Mouse (Mus musculus) liver, embryonic 14.5 days (tissue): ENCODE data around the gene Tsr2. TPM values are rescaled to one million over a fixed set of nuclear protein-coding genes. Genes with fewer than 3 reads are reported as not detected.

Experiments used
- ATAC-seq: fragments of 200-750 bp; cut with Nextera tagmentation; 2 replicates; pipeline ENCODE4 v1.8.0; 2017; ENCODE audit warnings: moderate number of reproducible peaks, mild to moderate bottlenecking, moderate library complexity; ENCODE audit not compliant: insufficient read depth
- DNase-seq, 3 experiments: peaks; one replicate each; pipeline ENCODE4 v3.0.0-alpha.2; 2012 to 2013; ENCODE audit warnings: low read depth in 3 of 3, low spot score in 3 of 3
- H3K27ac ChIP-seq: fragments of 300-500 bp; sonication (generic); 2 replicates; pipeline ENCODE4 v1.5.1; 2014; ENCODE audit warnings: moderate library complexity, mild to moderate bottlenecking, control low read depth, inconsistent platforms
- H3K27me3 ChIP-seq: fragments of 300-500 bp; sonication (generic); 2 replicates; pipeline ENCODE4 v1.6.1; 2014; ENCODE audit warnings: mild to moderate bottlenecking, low read length, moderate library complexity; ENCODE audit not compliant: control insufficient read depth, insufficient read depth
- H3K36me3 ChIP-seq: fragments of 300-500 bp; sonication (generic); replicated peaks from 2 replicates; pipeline ENCODE4 v1.6.1; 2014; ENCODE audit warnings: low read depth; ENCODE audit not compliant: control insufficient read depth, insufficient read depth
- H3K4me1 ChIP-seq, 2 experiments: fragments of 200-500 bp in 1 of 2; fragments of 300-500 bp in 1 of 2; sonication (generic) in 1 of 2; replicated peaks; 2 replicates each; pipeline ENCODE4 v1.6.1; 2012 to 2014; ENCODE audit warnings: antibody characterized with exemption in 1 of 2, inconsistent platforms in 1 of 2, low read length in 1 of 2; ENCODE audit not compliant: control insufficient read depth in 2 of 2, insufficient read depth in 2 of 2
- H3K4me2 ChIP-seq: fragments of 300-500 bp; sonication (generic); 2 replicates; pipeline ENCODE4 v1.6.1; 2014; ENCODE audit warnings: low read depth, mild to moderate bottlenecking, control low read depth, moderate library complexity
- H3K4me3 ChIP-seq, 2 experiments: fragments of 200-500 bp in 1 of 2; fragments of 300-500 bp in 1 of 2; sonication (generic) in 1 of 2; 2 replicates each; pipeline ENCODE4 v1.5.1; 2012 to 2014; ENCODE audit warnings: low read depth in 2 of 2, low read length in 2 of 2, mild to moderate bottlenecking in 2 of 2, control low read depth in 1 of 2, inconsistent platforms in 1 of 2, moderate library complexity in 1 of 2; ENCODE audit not compliant: insufficient read depth in 1 of 2
- H3K9ac ChIP-seq: fragments of 300-500 bp; sonication (generic); replicated peaks from 2 replicates; pipeline ENCODE4 v1.6.1; 2014; ENCODE audit warnings: mild to moderate bottlenecking, control low read depth, moderate library complexity
- H3K9me3 ChIP-seq: fragments of 300-500 bp; sonication (generic); 2 replicates; pipeline ENCODE4 v1.6.1; 2016; ENCODE audit warnings: low read length, mixed read lengths; ENCODE audit not compliant: control insufficient read depth
- CTCF ChIP-seq: IDR thresholded peaks from 2 replicates; pipeline ENCODE4 v1.5.1; 2016; ENCODE audit warnings: antibody characterized with exemption, low read depth, control low read depth
- EP300 ChIP-seq: IDR thresholded peaks from 2 replicates; pipeline ENCODE4 v1.6.1; 2016; ENCODE audit warnings: antibody characterized with exemption, low read depth
- WGBS: fragments of 180-500 bp; shearing (Covaris S2); extraction: QIAGEN DNeasy Blood & Tissue Kit; methylation state at CpG from one replicate; pipeline ENCODE4 v1.1.7; 2014; ENCODE audit not compliant: insufficient replicate concordance; 5-methylcytosine and 5-hydroxymethylcytosine counted together
- polyA plus RNA-seq, 2 experiments: library from polyadenylated mRNA; depleted of rRNA in 1 of 2; stranded (reverse) in 1 of 2; unstranded in 1 of 2; fragments of >200 nt; fragmentation: Nextera tagmentation in 1 of 2; extraction: Ambion mirVana in 1 of 2; gene quantifications; 2 replicates each; pipeline versions ENCODE4 v1.2.1 to v1.2.3; 2012 to 2014

Tsr2 gene
- polyA plus RNA-seq, 2 experiments, result 8.1 to 11.4 TPM

DNA sequence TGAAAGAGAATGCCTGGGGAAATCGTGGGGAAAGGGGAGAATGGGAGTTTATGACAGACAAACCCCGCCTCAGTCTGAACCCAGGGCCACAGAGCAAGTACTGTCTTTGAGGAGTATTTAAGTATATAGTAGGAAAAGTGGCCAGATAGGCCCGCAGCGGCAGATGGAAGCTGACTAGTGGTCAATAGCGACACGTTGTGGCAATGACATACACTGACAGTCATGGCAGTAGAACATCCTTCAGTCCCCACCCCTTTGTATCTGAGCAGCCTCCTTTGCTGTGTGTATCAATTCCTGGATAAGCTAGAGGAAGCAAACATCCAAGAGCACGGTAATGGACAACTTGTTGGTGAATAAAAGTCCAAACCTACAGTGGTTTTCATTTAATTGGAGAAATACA lies 20.5 kb upstream of the Tsr2 start:
- TF ChIP-seq EP300, result no peak
- TF ChIP-seq CTCF, result peak; percentile 65
- 8% methylated on average over 7 of the region's 7 CpGs for WGBS
- Histone ChIP-seq H3K4me2 (no peak overlapping the region), H3K4me3 (no peak overlapping the region), H3K36me3 (no peaks in the 10 kb centered on the region), H3K27ac (no peak overlapping the region), H3K4me1 (no peaks in the 10 kb centered on the region), H3K9me3 (no peaks in the 10 kb centered on the region), H3K9ac (no peak overlapping the region), H3K27me3 (no peaks in the 10 kb centered on the region)
- ATAC-seq (no peak), DNase-seq (peak in 1 of 3 experiments; percentile 4)

GRCm38 (mm10) chrX:151107301-151108067 lies 11.1 kb upstream of the Tsr2 start:
- no peak overlapping the region for H3K4me3 ChIP-seq
- H3K9ac ChIP-seq, result no peak overlapping the region
- ATAC-seq (no peak), DNase-seq (no peak)
- 53% methylated on average over 7 of the region's 7 CpGs for WGBS
- H3K27me3 ChIP-seq, result no peaks in the 10 kb centered on the region
- no peak overlapping the region for H3K27ac ChIP-seq
- H3K9me3 ChIP-seq, result no peaks in the 10 kb centered on the region
- H3K4me1 ChIP-seq, result no peaks in the 10 kb centered on the region
- H3K4me2 ChIP-seq, result no peak overlapping the region
- no peaks in the 10 kb centered on the region for H3K36me3 ChIP-seq
- TF ChIP-seq CTCF (no peak), EP300 (no peak)

GRCm38 (mm10) chrX:151087418-151087817 lies 8.9 kb downstream of the Tsr2 start:
- Histone ChIP-seq H3K9ac (no peak overlapping the region), H3K27me3 (no peaks in the 10 kb centered on the region), H3K9me3 (no peaks in the 10 kb centered on the region), H3K4me2 (no peak overlapping the region), H3K4me3 (no peak overlapping the region), H3K27ac (no peak overlapping the region), H3K36me3 (no peaks in the 10 kb centered on the region), H3K4me1 (no peaks in the 10 kb centered on the region)
- ATAC-seq, result no peak
- no peak for TF ChIP-seq EP300
- TF ChIP-seq CTCF, result no peak
- 59% methylated on average over 1 of the region's 1 CpGs for WGBS
- DNase-seq, result no peak

- Histone ChIP-seq H3K36me3 (no peaks in the 10 kb centered on the region), H3K27ac (no peak overlapping the region), H3K4me1 (no peaks in the 10 kb centered on the region), H3K4me3 (no peak overlapping the region), H3K4me2 (no peak overlapping the region), H3K9ac (no peak overlapping the region), H3K9me3 (no peaks in the 10 kb centered on the region), H3K27me3 (no peaks in the 10 kb centered on the region)
- no peak for ATAC-seq
- 36% methylated on average over 2 of the region's 2 CpGs for WGBS
- TF ChIP-seq CTCF (no peak), EP300 (no peak)
- no peak for DNase-seq
Observed at GRCm38 (mm10) chrX:151085599-151085998, 10.7 kb downstream of the Tsr2 start.

- WGBS, result 76% methylated on average over 4 of the region's 4 CpGs
- no peak overlapping the region for H3K27ac ChIP-seq
- no peaks in the 10 kb centered on the region for H3K4me1 ChIP-seq
- no peak for ATAC-seq
- no peak overlapping the region for H3K9ac ChIP-seq
- H3K4me3 ChIP-seq, result no peak overlapping the region
- TF ChIP-seq CTCF (no peak), EP300 (no peak)
- no peak for DNase-seq
- no peak overlapping the region for H3K4me2 ChIP-seq
- H3K36me3 ChIP-seq, result no peaks in the 10 kb centered on the region
- H3K27me3 ChIP-seq, result no peaks in the 10 kb centered on the region
- H3K9me3 ChIP-seq, result no peaks in the 10 kb centered on the region
Observed at GRCm38 (mm10) chrX:151076941-151077485, 19.3 kb downstream of the Tsr2 start.
